Mouse (Mus musculus): Measurements from ENCODE around the gene Cd28.

DNA sequence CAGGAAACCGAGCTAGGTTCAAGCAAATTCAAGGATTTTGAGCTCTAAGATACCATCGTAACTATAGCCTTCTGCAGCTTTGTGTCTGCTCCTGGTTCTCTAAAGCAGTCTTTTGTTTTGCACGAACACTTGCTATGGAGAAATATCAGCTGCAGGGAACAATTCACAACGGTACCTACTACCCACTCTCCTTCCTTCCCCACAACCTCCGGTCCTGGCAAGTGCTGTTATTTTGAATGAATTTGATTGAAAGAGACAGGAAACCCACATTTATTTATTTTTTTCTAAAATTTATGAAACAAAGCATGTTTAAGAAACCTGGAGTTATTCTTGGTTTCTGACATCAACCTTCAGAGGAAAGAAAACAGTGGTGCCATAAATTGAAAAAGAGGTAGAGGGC lies 46.4 kb upstream of the Cd28 start:
- no peak for TF ChIP-seq CTCF (IDR thresholded peaks at IDR 0.05; ENCODE audit: low read depth)
- TF ChIP-seq EP300 (IDR thresholded peaks at IDR 0.05; ENCODE audit: low read depth): no peak

All from liver, postnatal 0 days (tissue).